Mouse (Mus musculus) embryo, embryonic 10 days (tissue): ENCODE data around the gene Rnf24.

Experiments
- DNase-seq: peaks from one replicate; pipeline ENCODE4 v3.0.0-alpha.2; 2015; ENCODE audit warnings: low spot score

Rnf24 gene

DNA sequence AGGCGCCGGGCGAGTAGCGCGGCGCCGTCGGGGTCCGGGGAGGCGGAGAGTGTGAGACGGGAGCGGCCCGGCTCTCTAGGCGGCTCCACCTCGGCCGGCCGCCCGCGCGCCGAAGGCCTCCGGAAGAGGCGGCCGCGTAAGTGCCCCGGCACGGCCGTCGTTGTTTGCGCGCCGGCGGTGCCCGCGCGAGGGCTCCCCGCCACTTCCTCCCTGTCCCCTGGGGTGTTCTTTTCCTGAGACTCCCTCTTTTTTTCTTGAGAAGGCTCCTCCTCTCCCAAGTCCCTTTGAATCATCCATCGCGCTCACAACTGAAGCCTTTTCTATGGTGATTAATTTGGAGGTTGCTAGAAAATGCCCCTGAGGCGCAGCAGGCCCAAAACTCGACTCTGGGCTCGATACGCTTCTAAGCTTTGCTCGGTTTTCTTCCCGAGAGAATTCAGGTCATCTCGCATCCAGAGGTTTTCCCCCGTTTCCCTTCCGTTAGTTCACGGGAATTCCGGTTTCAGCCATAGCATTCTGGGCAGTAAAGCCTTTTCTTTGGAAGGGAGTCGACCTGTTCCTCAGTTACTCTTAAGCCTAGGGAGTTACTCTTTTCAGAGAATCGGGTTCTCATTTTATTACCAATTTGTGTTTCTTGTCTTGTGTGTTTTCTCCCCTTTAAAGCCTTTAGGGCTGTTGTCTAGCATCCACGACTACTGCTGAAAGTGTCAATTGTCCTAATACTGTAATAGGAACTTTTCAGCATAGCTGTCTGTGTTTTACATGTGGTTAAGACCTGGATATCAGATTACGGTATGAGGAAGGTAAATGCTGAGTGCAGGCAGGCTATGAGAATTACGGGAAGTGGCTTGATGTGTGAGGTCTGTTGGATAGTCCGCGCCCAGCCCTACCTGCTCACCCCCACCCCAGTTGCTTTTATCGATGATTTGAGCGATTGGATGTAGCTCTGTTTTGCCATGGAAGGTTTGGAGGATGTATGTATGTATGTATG is 89.7 kb downstream of the Rnf24 start:
- DNase-seq, result peak; percentile 64

DNA sequence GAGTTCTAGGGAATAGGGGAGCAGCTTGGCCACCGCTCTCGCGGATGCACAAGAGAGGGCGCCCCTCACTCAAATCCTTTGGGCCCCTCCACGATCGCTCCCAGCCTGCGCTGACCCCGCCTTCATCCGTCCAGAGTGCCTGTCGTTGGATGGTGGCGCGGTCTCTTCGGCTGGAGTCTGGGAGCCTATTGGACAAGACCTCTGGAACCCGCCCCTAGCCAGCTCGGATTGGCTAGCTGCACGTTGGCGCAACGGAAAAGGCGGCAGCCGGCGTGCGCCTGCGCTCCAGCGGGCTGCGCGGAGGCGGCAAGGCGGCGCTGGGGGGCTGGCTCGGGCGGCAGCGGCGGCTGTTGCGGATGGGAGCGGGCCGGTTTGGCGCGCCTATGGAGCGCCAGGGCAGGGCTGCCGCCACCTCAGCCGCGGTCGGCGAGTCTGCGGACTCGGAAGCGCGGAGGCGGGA is 90.4 kb downstream of the Rnf24 start, which contains the start of gene Pank2:
Gene Pank2, plus strand, starts transcription at position 283 of the 460 bp plus-strand sequence.
- peak; percentile 99 for DNase-seq

GRCm38 (mm10) chr2:131261481-131262212 is 91.0 kb downstream of the Rnf24 start:
- DNase-seq, result peak; percentile 81

- no peak for DNase-seq
Measured at GRCm38 (mm10) chr2:131260544-131261307, 92.0 kb downstream of the Rnf24 start.

- DNase-seq, result no peak
Measured at GRCm38 (mm10) chr2:131258693-131259092, 94.0 kb downstream of the Rnf24 start.

GRCm38 (mm10) chr2:131255738-131256137 is 97.0 kb downstream of the Rnf24 start:
- DNase-seq, result no peak

DNA sequence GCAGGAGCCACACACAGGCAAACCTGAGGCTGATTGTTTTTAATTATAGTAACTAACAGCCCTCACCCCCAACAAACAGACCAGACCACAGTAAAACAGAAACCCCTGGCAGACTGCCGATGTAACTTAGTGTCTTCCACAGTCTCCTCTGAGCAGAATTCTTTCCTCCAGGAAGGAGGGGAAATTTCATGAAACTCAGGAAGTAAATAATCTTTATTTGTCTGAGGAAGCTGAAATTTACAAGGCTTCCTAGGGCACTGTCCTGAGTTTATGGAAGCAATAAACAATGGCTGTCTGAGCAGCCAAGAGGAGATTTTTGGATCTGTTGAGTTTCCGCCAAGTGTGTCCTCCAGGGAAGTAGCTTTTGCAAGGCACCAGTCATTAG is 98.4 kb downstream of the Rnf24 start:
- DNase-seq, result no peak

- peak; percentile 82 for DNase-seq
Measured at GRCm38 (mm10) chr2:131253681-131254328, 98.9 kb downstream of the Rnf24 start.
